Mouse (Mus musculus) erythroblast, embryonic 14.5 days (primary cell): ENCODE results near the gene Art4. TPM values are rescaled to one million over a fixed set of nuclear protein-coding genes. Genes with fewer than 3 reads are reported as not detected.
"Not testable (repeated sequence)": the region's sequence is repeated elsewhere in the genome, so short reads cannot be mapped to it uniquely, and the experiment has no call there.

Source experiments
- H3K27me3 ChIP-seq: 2 replicates; pipeline ENCODE4 v1.6.1; 2012; ENCODE audit warnings: inconsistent platforms; ENCODE audit not compliant: control insufficient read depth
- H3K36me3 ChIP-seq: 2 replicates; pipeline ENCODE4 v1.6.1; 2012; ENCODE audit warnings: mild to moderate bottlenecking, inconsistent platforms; ENCODE audit not compliant: control insufficient read depth
- H3K4me1 ChIP-seq: 2 replicates; pipeline ENCODE4 v1.6.1; 2012; ENCODE audit warnings: inconsistent platforms; ENCODE audit not compliant: control insufficient read depth
- H3K4me3 ChIP-seq: replicated peaks from 2 replicates; pipeline ENCODE3; 2012; ENCODE audit warnings: moderate library complexity, mild to moderate bottlenecking, inconsistent platforms
- H3K9me3 ChIP-seq: 2 replicates; pipeline ENCODE4 v1.6.1; 2012; ENCODE audit warnings: low read length, inconsistent platforms, mixed read lengths; ENCODE audit not compliant: control insufficient read depth
- GATA1 ChIP-seq: IDR thresholded peaks from 2 replicates; pipeline ENCODE4 v1.6.1; 2012; ENCODE audit warnings: low read length, inconsistent platforms, mixed read lengths
- TAL1 ChIP-seq: IDR thresholded peaks from 3 replicates; pipeline ENCODE4 v1.6.1; 2012; ENCODE audit warnings: low read length, inconsistent platforms, mixed read lengths
- polyA plus RNA-seq: library from polyadenylated mRNA; stranded (reverse); fragments of >175 nt; gene quantifications from 2 replicates; pipeline ENCODE4 v1.2.3, GENCODE M21; 2012

The Art4 gene
- polyA plus RNA-seq, 1 experiment = 2.1 TPM

DNA sequence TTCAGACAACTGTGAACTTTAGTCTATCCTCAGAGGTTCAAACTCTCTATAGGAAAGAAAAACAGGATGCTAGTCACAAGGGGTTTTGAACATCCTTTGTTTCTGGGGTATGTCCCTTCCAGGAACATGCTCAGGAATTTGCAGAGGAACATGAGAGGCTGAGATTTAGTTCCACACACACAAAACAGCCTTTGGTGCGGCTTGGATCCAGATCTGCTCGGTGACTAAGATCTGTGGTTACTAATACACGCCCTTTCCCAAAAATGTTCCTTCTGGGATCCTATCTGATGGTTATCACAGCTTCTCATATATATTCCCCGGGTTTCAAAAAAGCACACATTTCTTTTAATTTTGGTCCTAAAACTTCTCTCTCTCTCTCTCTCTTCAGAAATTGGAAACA, 40.3 kb upstream of the Art4 start:
- Histone ChIP-seq H3K4me3 (no peak overlapping the region), H3K9me3 (no peaks in the 10 kb centered on the region), H3K36me3 (no peaks in the 10 kb centered on the region), H3K4me1 (no peaks in the 10 kb centered on the region), H3K27me3 (no peaks in the 10 kb centered on the region)
- TF ChIP-seq GATA1 = no peak
- no peak for TF ChIP-seq TAL1

DNA sequence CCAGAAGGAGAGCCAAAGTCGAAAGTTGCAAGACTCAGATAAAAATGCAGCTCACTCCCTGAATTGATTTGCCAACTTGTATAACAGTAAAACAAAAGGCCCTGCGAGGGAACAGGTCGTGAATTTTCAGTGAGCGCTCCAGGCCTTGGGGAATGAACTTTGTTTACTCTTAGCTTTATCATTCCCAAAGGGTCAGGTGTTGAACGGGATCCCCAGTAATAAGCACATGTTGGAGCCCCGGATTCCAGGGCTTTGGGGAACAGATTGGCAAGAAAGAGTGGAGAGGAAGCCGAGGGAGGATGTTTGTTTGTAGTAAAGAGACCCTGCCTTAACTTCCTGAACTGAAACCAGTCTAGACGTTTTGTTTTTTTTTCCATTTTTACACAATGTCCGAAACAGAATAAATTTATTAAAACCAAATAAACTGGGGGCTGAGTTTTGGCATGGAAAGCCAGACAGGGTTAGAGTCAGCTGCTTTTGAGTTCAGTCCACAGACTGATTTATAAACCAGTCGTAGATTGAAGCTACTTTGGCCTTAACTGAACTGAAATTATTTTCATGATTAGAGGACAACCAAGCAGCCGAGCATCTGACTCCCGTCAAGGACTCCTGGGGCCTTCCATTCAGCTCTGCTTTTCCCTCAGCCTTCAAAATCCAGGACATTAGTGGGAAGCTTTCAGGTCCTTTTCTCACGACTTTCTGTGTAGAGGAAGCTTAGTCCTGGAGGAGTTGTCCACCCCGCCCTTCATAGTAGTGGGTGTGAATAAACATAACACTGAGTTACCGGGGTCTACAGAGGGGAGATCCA, 37.2 kb upstream of the Art4 start:
- H3K36me3 ChIP-seq = no peaks in the 10 kb centered on the region
- H3K4me1 ChIP-seq = peaks cover 2% of the 10 kb centered on the region; the same call in 1 of the 2 replicates
- H3K9me3 ChIP-seq = no peaks in the 10 kb centered on the region
- H3K27me3 ChIP-seq = no peaks in the 10 kb centered on the region
- H3K4me3 ChIP-seq = no peak overlapping the region
- TF ChIP-seq GATA1 = no peak
- no peak for TF ChIP-seq TAL1

DNA sequence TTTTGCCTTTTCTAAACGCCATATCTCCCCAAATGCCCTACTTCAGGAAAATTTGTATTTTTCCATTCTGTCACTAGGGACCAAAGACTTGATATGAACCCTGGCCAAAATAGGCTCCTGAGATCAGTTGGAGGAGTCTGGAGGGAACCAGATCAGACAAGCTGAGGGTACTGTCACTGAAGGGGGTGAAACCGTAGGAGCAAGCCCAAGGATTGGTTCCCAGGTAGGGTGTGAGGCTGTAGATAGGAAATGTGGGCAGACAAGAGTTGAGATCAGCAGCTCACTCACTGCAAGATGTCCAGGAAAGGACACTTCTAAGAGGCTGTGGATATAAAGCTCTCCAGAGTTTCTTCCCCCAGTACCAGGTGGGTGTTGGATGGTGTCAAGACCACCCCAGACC, 34.5 kb upstream of the Art4 start:
- Histone ChIP-seq H3K4me3 (no peak overlapping the region), H3K36me3 (no peaks in the 10 kb centered on the region), H3K27me3 (no peaks in the 10 kb centered on the region), H3K4me1 (peaks cover 2% of the 10 kb centered on the region; the same call in 1 of the 2 replicates), H3K9me3 (no peaks in the 10 kb centered on the region)
- TF ChIP-seq TAL1 (no peak), GATA1 (no peak)

DNA sequence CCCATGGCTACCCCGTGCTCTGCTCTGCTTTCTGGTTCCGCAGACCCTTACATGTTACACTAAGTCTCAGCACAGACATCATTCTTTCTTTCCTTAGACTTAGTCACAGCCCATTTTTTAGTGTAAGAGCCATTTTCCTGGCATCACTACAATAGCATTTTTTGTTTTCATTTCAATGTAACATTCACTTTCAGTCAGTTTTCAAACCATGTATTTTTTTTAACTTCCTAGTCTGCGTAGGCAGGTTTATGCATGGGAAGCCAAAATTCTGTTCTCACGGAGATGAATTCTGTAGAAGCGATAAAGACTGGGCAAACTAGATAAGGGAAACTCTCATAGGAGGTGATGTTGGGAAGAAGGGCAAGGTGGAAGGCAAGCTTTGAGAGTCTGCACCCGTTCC, 32.0 kb upstream of the Art4 start:
- no peaks in the 10 kb centered on the region for H3K27me3 ChIP-seq
- no peak overlapping the region for H3K4me3 ChIP-seq
- H3K4me1 ChIP-seq = peaks cover 2% of the 10 kb centered on the region; the same call in 1 of the 2 replicates
- no peaks in the 10 kb centered on the region for H3K36me3 ChIP-seq
- no peak for TF ChIP-seq TAL1
- H3K9me3 ChIP-seq = no peaks in the 10 kb centered on the region

DNA sequence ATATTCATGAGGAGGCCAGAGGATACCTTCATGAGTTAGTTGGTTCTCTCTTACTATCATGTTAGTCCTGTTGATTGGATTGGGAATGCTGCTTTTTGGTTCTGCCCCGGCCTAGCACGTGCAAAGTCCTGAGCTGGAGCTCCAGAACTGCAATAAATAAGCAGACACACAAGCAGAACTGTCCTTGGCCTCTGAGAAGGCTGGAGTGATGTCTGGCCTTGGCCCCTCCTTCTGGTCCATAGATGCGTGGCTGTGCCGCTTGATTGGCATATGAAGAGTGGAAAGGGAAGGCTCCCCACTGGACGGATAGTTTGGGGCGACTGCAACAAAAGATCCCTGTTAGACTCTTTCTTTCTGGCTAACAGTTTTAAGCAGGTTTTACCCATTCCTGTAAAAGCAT, 31.5 kb upstream of the Art4 start:
- Histone ChIP-seq H3K36me3 (no peaks in the 10 kb centered on the region), H3K9me3 (no peaks in the 10 kb centered on the region), H3K4me3 (no peak overlapping the region), H3K4me1 (peaks cover 2% of the 10 kb centered on the region; the same call in 1 of the 2 replicates), H3K27me3 (no peaks in the 10 kb centered on the region)
- no peak for TF ChIP-seq GATA1
- TF ChIP-seq TAL1 = no peak

DNA sequence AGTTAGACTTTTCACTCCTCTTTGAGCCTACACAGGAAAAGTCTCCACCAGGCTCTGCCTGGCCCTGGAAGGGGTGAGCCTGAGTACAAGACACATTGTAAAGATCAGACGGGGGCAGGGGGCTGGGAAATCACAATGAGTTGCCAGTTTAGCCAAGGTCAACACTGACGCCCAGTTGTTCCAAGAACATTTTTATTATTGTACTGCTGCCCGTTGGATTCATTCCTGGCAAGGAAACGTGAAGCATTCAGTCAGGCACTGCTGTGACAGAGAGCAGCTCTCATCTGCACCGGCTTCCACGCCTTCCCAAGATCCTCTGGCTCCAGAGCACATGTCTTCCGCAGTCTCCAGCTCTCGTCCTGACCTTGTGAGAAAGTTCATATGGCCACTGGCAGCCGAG, 30.3 kb upstream of the Art4 start:
- Histone ChIP-seq H3K4me1 (peaks cover 2% of the 10 kb centered on the region; the same call in 1 of the 2 replicates), H3K27me3 (no peaks in the 10 kb centered on the region), H3K4me3 (no peak overlapping the region), H3K36me3 (no peaks in the 10 kb centered on the region), H3K9me3 (no peaks in the 10 kb centered on the region)
- TF ChIP-seq TAL1 (no peak), GATA1 (no peak)

DNA sequence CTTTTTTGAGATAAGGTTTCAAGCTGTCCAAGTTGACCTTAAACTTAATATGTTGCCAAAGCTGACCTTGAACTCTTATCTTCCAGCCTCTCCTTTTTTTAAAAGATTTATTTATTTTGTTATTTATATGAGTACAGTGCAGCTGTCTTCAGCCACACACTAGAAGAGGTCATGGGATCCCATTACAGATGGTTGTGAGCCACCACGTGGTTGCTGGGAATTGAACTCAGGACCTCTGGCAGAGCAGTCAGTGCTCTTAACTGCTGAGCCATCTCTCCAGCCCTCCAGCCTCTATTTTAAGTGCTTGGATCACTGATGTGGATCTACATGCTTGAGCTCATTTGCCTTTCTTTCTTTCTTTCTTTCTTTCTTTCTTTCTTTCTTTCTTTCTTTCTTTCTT, 27.2 kb upstream of the Art4 start:
- H3K4me1 ChIP-seq, H3K36me3 ChIP-seq, H3K27me3 ChIP-seq, H3K9me3 ChIP-seq, H3K4me3 ChIP-seq: not testable (repeated sequence)

DNA sequence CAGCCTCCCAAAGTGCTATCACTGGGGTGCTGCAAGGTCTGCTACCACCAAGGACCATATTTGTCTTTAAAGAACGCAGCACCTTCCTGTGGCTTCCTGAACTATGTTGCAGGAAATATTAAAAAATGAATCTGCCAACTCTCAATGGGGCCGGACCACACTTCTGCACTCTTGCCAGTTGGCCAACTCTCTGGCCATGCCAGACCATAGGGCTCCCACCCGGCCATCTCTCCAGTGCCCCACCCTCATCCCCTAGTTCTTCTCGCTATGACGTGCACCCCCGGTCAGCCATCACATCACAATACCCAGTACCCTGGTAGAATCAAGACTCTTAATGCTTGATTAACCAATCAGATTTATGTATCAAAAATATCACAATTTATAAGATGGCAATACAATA, 26.4 kb upstream of the Art4 start:
- TF ChIP-seq TAL1 = no peak
- no peak for TF ChIP-seq GATA1
- Histone ChIP-seq H3K36me3 (no peaks in the 10 kb centered on the region), H3K4me3 (no peak overlapping the region), H3K9me3 (no peaks in the 10 kb centered on the region), H3K4me1 (no peaks in the 10 kb centered on the region), H3K27me3 (no peaks in the 10 kb centered on the region)

DNA sequence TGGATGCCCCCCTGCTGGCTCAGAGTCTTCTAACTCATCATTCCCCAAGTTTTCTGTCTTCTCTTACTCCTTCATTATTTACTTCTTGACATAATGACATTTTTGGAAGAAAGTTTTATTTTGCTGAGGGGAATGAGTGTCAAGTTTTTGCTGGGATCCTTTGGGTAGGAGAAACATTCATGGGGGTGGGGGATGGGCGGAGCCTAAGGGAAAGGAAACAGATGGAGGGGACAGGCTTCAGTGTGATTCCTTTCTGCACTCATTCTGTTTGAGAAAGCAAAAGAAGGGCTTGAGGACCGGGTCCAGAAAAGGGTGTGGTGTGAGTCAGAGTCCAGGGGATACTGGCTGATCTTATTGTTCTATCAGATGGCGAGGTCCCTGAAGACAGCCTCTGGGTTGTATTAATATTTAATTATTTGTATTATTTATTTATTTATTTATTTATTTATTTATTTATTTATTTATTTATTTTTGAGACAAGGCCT, 25.9 kb upstream of the Art4 start:
- H3K36me3 ChIP-seq = no peaks in the 10 kb centered on the region
- H3K4me1 ChIP-seq = no peaks in the 10 kb centered on the region
- H3K4me3 ChIP-seq = no peak overlapping the region
- TF ChIP-seq GATA1 (no peak), TAL1 (no peak)
- no peaks in the 10 kb centered on the region for H3K27me3 ChIP-seq
- H3K9me3 ChIP-seq = no peaks in the 10 kb centered on the region

DNA sequence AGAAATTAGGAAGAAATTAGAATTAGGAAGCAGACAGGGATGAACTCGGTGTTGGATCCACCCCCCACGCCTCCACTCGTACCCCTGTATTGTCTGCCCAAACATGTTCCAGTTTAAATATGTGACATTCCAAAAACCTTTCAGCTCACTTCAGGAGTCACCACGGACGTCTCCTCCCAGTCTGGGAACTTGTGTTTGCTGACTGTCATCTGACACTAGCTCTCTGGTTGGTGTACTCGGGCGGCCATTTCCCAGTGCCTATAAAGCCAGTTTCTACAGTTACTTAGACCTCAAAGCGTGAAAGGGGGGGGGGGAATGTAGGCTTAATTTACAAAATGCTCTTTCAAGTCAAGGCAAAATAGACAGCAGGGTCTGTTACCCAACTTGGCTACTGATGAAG, 24.1 kb upstream of the Art4 start:
- Histone ChIP-seq H3K27me3 (no peaks in the 10 kb centered on the region), H3K4me3 (no peak overlapping the region), H3K9me3 (no peaks in the 10 kb centered on the region), H3K4me1 (no peaks in the 10 kb centered on the region), H3K36me3 (no peaks in the 10 kb centered on the region)
- no peak for TF ChIP-seq TAL1
- no peak for TF ChIP-seq GATA1
